Mouse (Mus musculus): ENCODE measurements around the gene Brsk2. TPM values are rescaled to one million over a fixed set of nuclear protein-coding genes. Genes with fewer than 3 reads are reported as not detected.
A peak's percentile ranks its signal among the peaks of the same experiment; 100 is the strongest.

Gene Brsk2
- polyA plus RNA-seq, 1 experiment from 2014 or later, result 25.8 TPM

- H3K27ac ChIP-seq (ENCODE audit: low read depth, low read length), result no peak overlapping the region
- no peak overlapping the region for H3K9ac ChIP-seq (replicated peaks; ENCODE audit: low read depth, low read length)
- no peak overlapping the region for H3K4me2 ChIP-seq (ENCODE audit: low read depth, low read length)
- H3K4me1 ChIP-seq (ENCODE audit: control insufficient read depth, insufficient read depth, low read length), result no peaks in the 10 kb centered on the region
- H3K9me3 ChIP-seq (ENCODE audit: control insufficient read depth, low read length), result no peaks in the 10 kb centered on the region
- 91% methylated on average over 4 of the region's 4 CpGs for WGBS
- ATAC-seq (ENCODE audit: low read depth), result no peak
- peaks cover 75% of the 10 kb centered on the region for H3K36me3 ChIP-seq (ENCODE audit: control insufficient read depth, insufficient read depth, low read length)
- H3K4me3 ChIP-seq (ENCODE audit: low read depth, low read length), result no peak overlapping the region
- H3K27me3 ChIP-seq (ENCODE audit: control insufficient read depth, insufficient read depth, low read length), result no peaks in the 10 kb centered on the region
Observed at GRCm38 (mm10) chr7:141994121-141994520, 44.6 kb downstream of the Brsk2 start.

GRCm38 (mm10) chr7:142000661-142001060, 51.1 kb downstream of the Brsk2 start:
- Histone ChIP-seq H3K36me3 (ENCODE audit: control insufficient read depth, insufficient read depth, low read length) (peaks cover 66% of the 10 kb centered on the region), H3K4me3 (ENCODE audit: low read depth, low read length) (no peak overlapping the region), H3K9ac (replicated peaks; ENCODE audit: low read depth, low read length) (no peak overlapping the region), H3K4me2 (ENCODE audit: low read depth, low read length) (no peak overlapping the region), H3K27me3 (ENCODE audit: control insufficient read depth, insufficient read depth, low read length) (no peaks in the 10 kb centered on the region), H3K9me3 (ENCODE audit: control insufficient read depth, low read length) (no peaks in the 10 kb centered on the region), H3K4me1 (ENCODE audit: control insufficient read depth, insufficient read depth, low read length) (no peaks in the 10 kb centered on the region), H3K27ac (ENCODE audit: low read depth, low read length) (no peak overlapping the region)
- 96% methylated on average over 3 of the region's 3 CpGs for WGBS
- no peak for ATAC-seq (ENCODE audit: low read depth)

- Histone ChIP-seq H3K4me3 (ENCODE audit: low read depth, low read length) (no peak overlapping the region), H3K4me2 (ENCODE audit: low read depth, low read length) (no peak overlapping the region), H3K36me3 (ENCODE audit: control insufficient read depth, insufficient read depth, low read length) (peaks cover 61% of the 10 kb centered on the region), H3K9me3 (ENCODE audit: control insufficient read depth, low read length) (no peaks in the 10 kb centered on the region), H3K9ac (replicated peaks; ENCODE audit: low read depth, low read length) (no peak overlapping the region), H3K27me3 (ENCODE audit: control insufficient read depth, insufficient read depth, low read length) (no peaks in the 10 kb centered on the region), H3K27ac (ENCODE audit: low read depth, low read length) (no peak overlapping the region), H3K4me1 (ENCODE audit: control insufficient read depth, insufficient read depth, low read length) (no peaks in the 10 kb centered on the region)
- no peak for ATAC-seq (ENCODE audit: low read depth)
- WGBS, result 73% methylated on average over 21 of the region's 22 CpGs
Observed at GRCm38 (mm10) chr7:142001597-142002340, 52.2 kb downstream of the Brsk2 start.

- no peak overlapping the region for H3K27ac ChIP-seq (ENCODE audit: low read depth, low read length)
- WGBS, result 71% methylated on average over 1 of the region's 1 CpGs
- no peaks in the 10 kb centered on the region for H3K36me3 ChIP-seq (ENCODE audit: control insufficient read depth, insufficient read depth, low read length)
- ATAC-seq (ENCODE audit: low read depth), result peak; percentile 49; the same call in 1 of the 2 replicates
- H3K9me3 ChIP-seq (ENCODE audit: control insufficient read depth, low read length), result no peaks in the 10 kb centered on the region
- H3K4me3 ChIP-seq (ENCODE audit: low read depth, low read length), result no peak overlapping the region
- no peaks in the 10 kb centered on the region for H3K4me1 ChIP-seq (ENCODE audit: control insufficient read depth, insufficient read depth, low read length)
- no peaks in the 10 kb centered on the region for H3K27me3 ChIP-seq (ENCODE audit: control insufficient read depth, insufficient read depth, low read length)
- H3K9ac ChIP-seq (replicated peaks; ENCODE audit: low read depth, low read length), result no peak overlapping the region
- H3K4me2 ChIP-seq (ENCODE audit: low read depth, low read length), result no peak overlapping the region
Observed at GRCm38 (mm10) chr7:142016562-142016961, 67.0 kb downstream of the Brsk2 start.

GRCm38 (mm10) chr7:142019699-142020098, 70.1 kb downstream of the Brsk2 start:
- WGBS, result 53% methylated on average over 2 of the region's 2 CpGs
- Histone ChIP-seq H3K4me2 (ENCODE audit: low read depth, low read length) (no peak overlapping the region), H3K9me3 (ENCODE audit: control insufficient read depth, low read length) (no peaks in the 10 kb centered on the region), H3K4me1 (ENCODE audit: control insufficient read depth, insufficient read depth, low read length) (no peaks in the 10 kb centered on the region), H3K27ac (ENCODE audit: low read depth, low read length) (no peak overlapping the region), H3K4me3 (ENCODE audit: low read depth, low read length) (no peak overlapping the region), H3K9ac (replicated peaks; ENCODE audit: low read depth, low read length) (no peak overlapping the region), H3K27me3 (ENCODE audit: control insufficient read depth, insufficient read depth, low read length) (no peaks in the 10 kb centered on the region), H3K36me3 (ENCODE audit: control insufficient read depth, insufficient read depth, low read length) (no peaks in the 10 kb centered on the region)
- no peak for ATAC-seq (ENCODE audit: low read depth)

GRCm38 (mm10) chr7:142020827-142021226, 71.3 kb downstream of the Brsk2 start:
- Histone ChIP-seq H3K9me3 (ENCODE audit: control insufficient read depth, low read length) (no peaks in the 10 kb centered on the region), H3K9ac (replicated peaks; ENCODE audit: low read depth, low read length) (no peak overlapping the region), H3K4me2 (ENCODE audit: low read depth, low read length) (no peak overlapping the region), H3K4me3 (ENCODE audit: low read depth, low read length) (no peak overlapping the region), H3K27ac (ENCODE audit: low read depth, low read length) (no peak overlapping the region), H3K27me3 (ENCODE audit: control insufficient read depth, insufficient read depth, low read length) (no peaks in the 10 kb centered on the region), H3K36me3 (ENCODE audit: control insufficient read depth, insufficient read depth, low read length) (no peaks in the 10 kb centered on the region), H3K4me1 (ENCODE audit: control insufficient read depth, insufficient read depth, low read length) (0 out of 2 replicates have a peak, but pooled peaks cover under 1% of the 10 kb centered on the region)
- 64% methylated on average over 3 of the region's 3 CpGs for WGBS
- no peak for ATAC-seq (ENCODE audit: low read depth)

GRCm38 (mm10) chr7:142025196-142025595, 75.6 kb downstream of the Brsk2 start:
- Histone ChIP-seq H3K36me3 (ENCODE audit: control insufficient read depth, insufficient read depth, low read length) (no peaks in the 10 kb centered on the region), H3K9ac (replicated peaks; ENCODE audit: low read depth, low read length) (no peak overlapping the region), H3K27me3 (ENCODE audit: control insufficient read depth, insufficient read depth, low read length) (no peaks in the 10 kb centered on the region), H3K4me3 (ENCODE audit: low read depth, low read length) (no peak overlapping the region), H3K9me3 (ENCODE audit: control insufficient read depth, low read length) (no peaks in the 10 kb centered on the region), H3K27ac (ENCODE audit: low read depth, low read length) (no peak overlapping the region), H3K4me1 (ENCODE audit: control insufficient read depth, insufficient read depth, low read length) (0 out of 2 replicates have a peak, but pooled peaks cover 4% of the 10 kb centered on the region), H3K4me2 (ENCODE audit: low read depth, low read length) (no peak overlapping the region)
- 58% methylated on average over 2 of the region's 2 CpGs for WGBS
- ATAC-seq (ENCODE audit: low read depth), result no peak

GRCm38 (mm10) chr7:142025926-142026325, 76.4 kb downstream of the Brsk2 start:
- no peak for ATAC-seq (ENCODE audit: low read depth)
- Histone ChIP-seq H3K9ac (replicated peaks; ENCODE audit: low read depth, low read length) (no peak overlapping the region), H3K27ac (ENCODE audit: low read depth, low read length) (no peak overlapping the region), H3K36me3 (ENCODE audit: control insufficient read depth, insufficient read depth, low read length) (no peaks in the 10 kb centered on the region), H3K9me3 (ENCODE audit: control insufficient read depth, low read length) (no peaks in the 10 kb centered on the region), H3K27me3 (ENCODE audit: control insufficient read depth, insufficient read depth, low read length) (no peaks in the 10 kb centered on the region), H3K4me2 (ENCODE audit: low read depth, low read length) (no peak overlapping the region), H3K4me1 (ENCODE audit: control insufficient read depth, insufficient read depth, low read length) (0 out of 2 replicates have a peak, but pooled peaks cover 4% of the 10 kb centered on the region), H3K4me3 (ENCODE audit: low read depth, low read length) (no peak overlapping the region)
- WGBS, result 82% methylated on average over 4 of the region's 4 CpGs

GRCm38 (mm10) chr7:142030073-142030472, 80.5 kb downstream of the Brsk2 start:
- ATAC-seq (ENCODE audit: low read depth), result no peak
- Histone ChIP-seq H3K4me1 (ENCODE audit: control insufficient read depth, insufficient read depth, low read length) (0 out of 2 replicates have a peak, but pooled peaks cover 4% of the 10 kb centered on the region), H3K27me3 (ENCODE audit: control insufficient read depth, insufficient read depth, low read length) (no peaks in the 10 kb centered on the region), H3K27ac (ENCODE audit: low read depth, low read length) (no peak overlapping the region), H3K9me3 (ENCODE audit: control insufficient read depth, low read length) (no peaks in the 10 kb centered on the region), H3K4me3 (ENCODE audit: low read depth, low read length) (no peak overlapping the region), H3K36me3 (ENCODE audit: control insufficient read depth, insufficient read depth, low read length) (no peaks in the 10 kb centered on the region), H3K4me2 (ENCODE audit: low read depth, low read length) (no peak overlapping the region), H3K9ac (replicated peaks; ENCODE audit: low read depth, low read length) (no peak overlapping the region)

Measured in neural tube, embryonic 14.5 days (tissue).